Mouse (Mus musculus) heart, postnatal 14 days (tissue): Measurements from ENCODE around the gene 6030458C11Rik. TPM values are rescaled to one million over a fixed set of nuclear protein-coding genes. Genes with fewer than 3 reads are reported as not detected.

Experiments used
- DNase-seq, 2 experiments: peaks; one replicate each; pipeline ENCODE4 v3.0.0; 2021 to 2022
- intact Hi-C: fragments of 180-260 bp; cut with DNase I; formaldehyde crosslinking; loops from one replicate; pipeline ENCODE4 v1.15.1; 2025
- microRNA-seq, 2 experiments: library from miRNA; unstranded; fragments of <30 nt; microRNA quantifications; one replicate each; pipeline ENCODE4 v1.2.0; 2021 to 2022
- total RNA-seq, 2 experiments: library from RNA; stranded (reverse); gene quantifications; 2 replicates each; pipeline ENCODE4 v1.2.3; 2021

6030458C11Rik gene
- total RNA-seq, 2 experiments from 2014 or later: 14.2 to 14.9 TPM

DNA sequence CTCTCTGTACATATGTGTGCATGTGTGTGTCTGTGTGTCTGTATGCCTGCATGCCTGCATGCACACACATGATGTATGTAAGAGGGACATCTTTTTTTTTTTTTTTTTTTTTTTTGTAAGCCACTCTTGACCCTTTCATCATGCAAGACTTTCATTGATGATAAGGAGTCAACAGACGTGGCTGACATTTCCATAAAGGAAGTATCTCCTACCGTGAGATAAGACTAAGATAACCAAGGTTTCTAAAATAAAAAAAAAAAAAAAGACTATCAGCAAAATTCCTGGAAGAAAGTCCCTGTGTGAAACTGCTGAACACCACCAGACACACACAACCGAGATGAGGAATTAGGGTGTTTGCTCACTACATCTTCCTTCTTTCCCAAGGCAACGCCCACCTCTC is 57.6 kb downstream of the 6030458C11Rik start:
- DNase-seq: no peak
- intact Hi-C loops: no loop called here

DNA sequence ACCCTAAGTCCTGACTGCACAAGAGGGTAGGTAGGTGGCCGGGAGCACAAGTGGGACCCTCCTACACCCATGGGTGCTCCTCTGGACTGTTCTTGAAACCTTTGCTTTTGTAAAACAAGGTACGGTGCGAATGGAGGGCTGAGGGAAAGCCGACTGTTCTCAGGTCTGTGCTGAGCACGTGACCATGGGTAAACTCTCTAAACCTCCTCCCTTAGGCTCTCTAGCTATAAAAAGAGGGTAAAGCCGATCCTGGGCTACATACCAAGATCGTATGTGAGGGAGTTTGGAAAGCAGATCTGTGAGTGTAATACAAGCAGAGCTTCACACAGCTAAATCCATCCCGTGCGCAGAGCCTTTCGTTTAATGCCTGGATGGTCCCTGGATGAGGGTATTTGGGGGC is 61.3 kb downstream of the 6030458C11Rik start:
- no peak for DNase-seq
- intact Hi-C loops: no loop called here

DNA sequence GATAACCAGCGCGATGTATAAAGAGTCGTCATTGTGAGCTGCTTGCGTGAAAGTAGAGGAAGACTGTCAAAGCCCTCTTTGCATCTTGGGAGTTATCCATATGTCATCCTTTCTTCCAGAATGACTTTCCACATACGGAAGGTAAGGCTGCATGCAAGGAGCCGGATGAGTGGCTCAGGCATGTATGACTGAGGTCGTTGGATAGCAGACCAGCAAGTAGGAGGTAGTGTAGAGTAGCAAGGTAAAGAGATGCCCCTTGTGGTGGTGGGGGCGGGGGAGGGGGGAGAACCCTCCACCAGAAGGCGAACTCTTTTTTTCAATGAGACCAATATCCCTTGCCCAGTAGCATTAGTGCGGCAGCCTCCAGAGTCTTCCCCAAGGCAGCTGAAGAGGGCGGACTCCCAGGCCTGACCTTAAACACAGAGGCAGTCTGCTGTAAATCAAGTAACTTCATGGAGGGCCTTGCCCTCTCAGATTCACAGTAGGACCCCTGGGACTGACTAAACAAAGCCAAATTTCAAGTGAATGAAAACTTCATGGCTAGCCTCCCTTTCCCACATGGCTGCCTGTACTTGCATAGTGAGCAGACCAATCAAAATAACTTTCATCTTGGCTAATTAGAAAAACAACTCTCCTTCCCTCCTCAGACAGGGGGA is 62.1 kb downstream of the 6030458C11Rik start:
- DNase-seq: no peak
- intact Hi-C loops: no loop called here

DNA sequence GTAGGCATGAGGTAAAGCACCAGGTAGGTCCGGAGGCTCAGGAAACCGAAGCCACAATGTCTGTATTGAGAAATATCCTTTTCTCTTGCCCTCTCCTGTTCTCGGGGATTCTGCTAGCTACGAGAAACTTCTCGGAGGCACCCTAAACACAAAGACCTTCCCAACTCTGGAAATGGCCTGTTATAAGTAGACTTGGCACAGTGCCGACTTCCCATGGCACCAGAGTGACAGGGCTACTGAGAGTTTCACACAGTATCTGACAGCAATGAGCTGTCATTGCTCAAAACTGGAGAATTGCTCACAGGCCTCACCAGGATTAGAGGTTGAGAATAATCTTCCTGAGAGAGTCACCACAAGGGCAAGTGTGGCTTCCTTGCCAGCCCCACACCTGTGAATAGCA is 63.7 kb downstream of the 6030458C11Rik start:
- peak in 1 of 2 experiments; percentile 37 for DNase-seq
- intact Hi-C loops: no loop called here

DNA sequence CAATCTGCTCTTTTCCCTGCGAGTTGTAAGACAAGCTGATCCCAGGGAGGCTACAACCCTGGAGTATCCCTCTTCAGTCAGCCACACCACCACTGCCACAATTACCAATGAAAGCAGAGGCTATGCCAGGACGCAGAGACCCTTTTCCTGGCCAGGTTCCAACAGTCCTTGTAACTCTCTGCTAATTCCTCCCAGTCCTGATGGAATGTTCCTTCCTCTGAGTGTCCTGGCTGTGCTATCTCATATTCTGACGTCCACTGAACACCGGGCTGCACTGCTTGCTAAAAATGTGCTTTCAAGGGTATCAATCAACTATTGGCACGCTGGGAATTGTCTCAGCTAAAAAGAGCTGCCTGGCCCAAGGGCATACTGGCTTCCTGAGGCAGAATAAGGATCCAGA is 66.0 kb downstream of the 6030458C11Rik start:
- peak; percentile 39 to 71 for DNase-seq
- intact Hi-C loops: no loop called here

Small RNAs within 50 kb of the gene (microRNA-seq; reads per million reads assigned to microRNA genes)
- gene Gm47288: 0 reads per million in 2 experiments

Other genes starting within 250 kb of the 6030458C11Rik start
- gene Pdzd2, start 84.7 kb downstream of the 6030458C11Rik start, total RNA-seq: 100 to 1,000 TPM; 136 to 185 TPM
- gene Drosha, start 166 bp upstream of the 6030458C11Rik start, total RNA-seq: 10 to 100 TPM; 29.3 to 32.7 TPM